Mouse (Mus musculus) heart, embryonic 14.5 days (tissue): ENCODE results near the gene Atp6v1b1. TPM values are rescaled to one million over a fixed set of nuclear protein-coding genes. Genes with fewer than 3 reads are reported as not detected.

Source experiments
- ATAC-seq: fragments of 200-750 bp; cut with Nextera tagmentation; 2 replicates; pipeline ENCODE4 v1.8.0; 2017; ENCODE audit warnings: low read depth, moderate TSS enrichment; ENCODE audit not compliant: insufficient number of reproducible peaks, insufficient read depth, low FRiP score
- H3K27ac ChIP-seq, 2 experiments: fragments of 200-500 bp in 1 of 2; fragments of 300-500 bp in 1 of 2; sonication (generic) in 1 of 2; replicated peaks in 1 of 2; 2 replicates each; pipeline ENCODE4 v1.5.1; 2012 to 2014; ENCODE audit warnings: low read depth in 2 of 2, low read length in 2 of 2, control low read depth in 1 of 2, mild to moderate bottlenecking in 1 of 2, mixed read lengths in 1 of 2; ENCODE audit not compliant: control insufficient read depth in 1 of 2, insufficient read depth in 1 of 2
- H3K27me3 ChIP-seq: fragments of 300-500 bp; sonication (generic); 2 replicates; pipeline ENCODE4 v1.6.1; 2014; ENCODE audit warnings: mild to moderate bottlenecking, low read length, control low read depth; ENCODE audit not compliant: control insufficient read depth, insufficient read depth
- H3K36me3 ChIP-seq: fragments of 300-500 bp; sonication (generic); 2 replicates; pipeline ENCODE4 v1.6.1; 2014; ENCODE audit warnings: mild to moderate bottlenecking, control low read depth, low read length, mixed read lengths; ENCODE audit not compliant: control insufficient read depth, insufficient read depth
- H3K4me1 ChIP-seq, 2 experiments: fragments of 200-500 bp in 1 of 2; fragments of 300-500 bp in 1 of 2; sonication (generic) in 1 of 2; 2 replicates each; pipeline ENCODE4 v1.6.1; 2012 to 2014; ENCODE audit warnings: low read length in 2 of 2, control low read depth in 1 of 2, mixed read lengths in 1 of 2; ENCODE audit not compliant: control insufficient read depth in 2 of 2, insufficient read depth in 2 of 2
- H3K4me2 ChIP-seq: fragments of 300-500 bp; sonication (generic); 2 replicates; pipeline ENCODE4 v1.6.1; 2014; ENCODE audit warnings: mild to moderate bottlenecking, low read length
- H3K4me3 ChIP-seq, 2 experiments: fragments of 200-500 bp in 1 of 2; fragments of 300-500 bp in 1 of 2; sonication (generic) in 1 of 2; 2 replicates each; pipeline ENCODE4 v1.5.1; 2012 to 2014; ENCODE audit warnings: low read length in 2 of 2, mild to moderate bottlenecking in 2 of 2, control low read depth in 1 of 2, low read depth in 1 of 2, moderate library complexity in 1 of 2; ENCODE audit not compliant: control insufficient read depth in 1 of 2, insufficient read depth in 1 of 2
- H3K9ac ChIP-seq: fragments of 300-500 bp; sonication (generic); 2 replicates; pipeline ENCODE4 v1.6.1; 2014; ENCODE audit warnings: mild to moderate bottlenecking, low read length
- H3K9me3 ChIP-seq: fragments of 300-500 bp; sonication (generic); 2 replicates; pipeline ENCODE4 v1.6.1; 2016; ENCODE audit warnings: low read length, control low read depth; ENCODE audit not compliant: control insufficient read depth
- WGBS: fragments of 180-500 bp; shearing (Covaris S2); extraction: QIAGEN DNeasy Blood & Tissue Kit; methylation state at CpG from one replicate; pipeline ENCODE4 v1.1.7; 2014; 5-methylcytosine and 5-hydroxymethylcytosine counted together
- polyA plus RNA-seq: library from polyadenylated mRNA; unstranded; fragments of >200 nt; fragmentation: Nextera tagmentation; extraction: Ambion mirVana; gene quantifications from 2 replicates; pipeline ENCODE4 v1.2.1, GENCODE M21; 2014

The Atp6v1b1 gene
- polyA plus RNA-seq = not detected in 2 replicates

GRCm38 (mm10) chr6:83742761-83743160 lies at the start of gene Atp6v1b1:
TSS of gene Atp6v1b1 (plus strand) at chr6:83742990.
- ATAC-seq = no peak
- Histone ChIP-seq H3K27ac (no peak within 1 kb of the TSS), H3K9ac (no peak within 1 kb of the TSS), H3K27me3 (peaks cover 28% of the 10 kb centered on the region), H3K36me3 (no peaks in the 10 kb centered on the region), H3K4me1 (peaks cover 0 to 2% of the 10 kb centered on the region in 2 experiments; a peak in 1 of 4 replicates), H3K9me3 (no peaks in the 10 kb centered on the region), H3K4me3 (no peak within 1 kb of the TSS), H3K4me2 (no peak within 1 kb of the TSS)
- 42% methylated on average over 5 of the region's 5 CpGs for WGBS

- H3K4me1 ChIP-seq = no peaks in the 10 kb centered on the region
- H3K9me3 ChIP-seq = no peaks in the 10 kb centered on the region
- WGBS = under 1% methylated on average over 9 of the region's 9 CpGs
- H3K27me3 ChIP-seq = peaks cover 96% of the 10 kb centered on the region
- H3K27ac ChIP-seq = no peak overlapping the region
- H3K36me3 ChIP-seq = no peaks in the 10 kb centered on the region
- no peak for ATAC-seq
- no peak overlapping the region for H3K4me3 ChIP-seq
- H3K9ac ChIP-seq = no peak overlapping the region
- H3K4me2 ChIP-seq = no peak overlapping the region
These were observed 49.0 kb upstream of the Atp6v1b1 start for GRCm38 (mm10) chr6:83693835-83694234.

- Histone ChIP-seq H3K27ac (no peak overlapping the region), H3K9me3 (no peaks in the 10 kb centered on the region), H3K36me3 (no peaks in the 10 kb centered on the region), H3K4me2 (no peak overlapping the region), H3K4me1 (no peaks in the 10 kb centered on the region), H3K9ac (no peak overlapping the region), H3K4me3 (no peak overlapping the region), H3K27me3 (peaks cover 100% of the 10 kb centered on the region)
- no peak for ATAC-seq
- 4% methylated on average over 3 of the region's 3 CpGs for WGBS
These were observed 47.1 kb upstream of the Atp6v1b1 start for GRCm38 (mm10) chr6:83695731-83696130.

DNA sequence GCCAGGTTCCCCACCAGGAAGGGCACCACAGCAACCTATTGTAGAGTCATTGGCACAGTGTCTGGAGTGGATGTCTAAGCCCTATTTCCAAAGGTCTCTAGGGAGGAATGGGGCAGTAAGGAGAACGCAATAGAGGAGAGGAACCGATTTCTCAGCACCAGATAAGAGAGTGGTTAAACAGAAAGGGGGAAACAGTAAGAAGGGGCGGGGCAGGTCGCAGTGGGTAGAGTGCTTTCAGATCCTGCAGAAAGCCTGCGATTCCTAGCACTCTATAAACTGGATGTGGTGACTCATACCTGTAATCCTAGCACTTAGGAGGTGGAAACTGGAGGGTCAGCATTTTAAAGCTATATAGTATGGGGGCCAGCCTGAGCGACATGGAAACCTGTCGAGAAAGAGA lies 46.1 kb upstream of the Atp6v1b1 start:
- Histone ChIP-seq H3K36me3 (no peaks in the 10 kb centered on the region), H3K4me2 (no peak overlapping the region), H3K9ac (no peak overlapping the region), H3K27me3 (peaks cover 99% of the 10 kb centered on the region), H3K27ac (no peak overlapping the region), H3K4me3 (no peak overlapping the region), H3K9me3 (no peaks in the 10 kb centered on the region), H3K4me1 (no peaks in the 10 kb centered on the region)
- no peak for ATAC-seq
- 2% methylated on average over 7 of the region's 7 CpGs for WGBS

GRCm38 (mm10) chr6:83697932-83698331 lies 44.9 kb upstream of the Atp6v1b1 start:
- H3K36me3 ChIP-seq = no peaks in the 10 kb centered on the region
- no peak overlapping the region for H3K27ac ChIP-seq
- H3K27me3 ChIP-seq = peaks cover 96% of the 10 kb centered on the region
- ATAC-seq = no peak
- H3K9me3 ChIP-seq = no peaks in the 10 kb centered on the region
- 0 out of 4 replicates have a peak, but pooled peaks cover 0 to 4% of the 10 kb centered on the region in 2 experiments for H3K4me1 ChIP-seq
- H3K4me3 ChIP-seq = no peak overlapping the region
- H3K9ac ChIP-seq = no peak overlapping the region
- 4% methylated on average over 8 of the region's 8 CpGs for WGBS
- no peak overlapping the region for H3K4me2 ChIP-seq

GRCm38 (mm10) chr6:83699971-83700370 lies 42.8 kb upstream of the Atp6v1b1 start:
- H3K36me3 ChIP-seq = no peaks in the 10 kb centered on the region
- no peak for ATAC-seq
- no peak overlapping the region for H3K9ac ChIP-seq
- H3K4me1 ChIP-seq = 0 out of 4 replicates have a peak, but pooled peaks cover 0 to 4% of the 10 kb centered on the region in 2 experiments
- H3K4me3 ChIP-seq = no peak overlapping the region
- peaks cover 96% of the 10 kb centered on the region for H3K27me3 ChIP-seq
- H3K27ac ChIP-seq = no peak overlapping the region
- no peaks in the 10 kb centered on the region for H3K9me3 ChIP-seq
- WGBS = 4% methylated on average over 5 of the region's 5 CpGs
- H3K4me2 ChIP-seq = no peak overlapping the region

GRCm38 (mm10) chr6:83701001-83701400 lies 41.8 kb upstream of the Atp6v1b1 start:
- no peak overlapping the region for H3K4me2 ChIP-seq
- peaks cover 96% of the 10 kb centered on the region for H3K27me3 ChIP-seq
- H3K4me1 ChIP-seq = 0 out of 4 replicates have a peak, but pooled peaks cover 0 to 4% of the 10 kb centered on the region in 2 experiments
- no peaks in the 10 kb centered on the region for H3K9me3 ChIP-seq
- H3K36me3 ChIP-seq = no peaks in the 10 kb centered on the region
- WGBS = under 1% methylated on average over 11 of the region's 11 CpGs
- no peak for ATAC-seq
- H3K27ac ChIP-seq = no peak overlapping the region
- H3K9ac ChIP-seq = no peak overlapping the region
- no peak overlapping the region for H3K4me3 ChIP-seq
